Mouse (Mus musculus) frontal cortex, postnatal 14 days (tissue): ENCODE measurements at regions not wholly inside any gene's neighbourhood (a gene's known extent, or its start where the extent isn't known, plus 50 kb on each side); places are given as distances from the start of the nearest gene placed in this dataset.

Experiments
- DNase-seq, 2 experiments: peaks; one replicate each; pipeline ENCODE4 v3.0.0; 2022; ENCODE audit warnings: low spot score in 2 of 2

- DNase-seq: no peak
Measured at GRCm38 (mm10) chr11:18722770-18723169, 296.0 kb downstream of the Meis1 start.

- DNase-seq: no peak
Measured at GRCm38 (mm10) chr11:18715851-18716126, 303.0 kb downstream of the Meis1 start.

GRCm38 (mm10) chr11:18715050-18715850 is 303.5 kb downstream of the Meis1 start:
- no peak for DNase-seq

GRCm38 (mm10) chr11:18714400-18714799 is 304.4 kb downstream of the Meis1 start:
- DNase-seq: no peak

GRCm38 (mm10) chr11:18712642-18713053 is 306.1 kb downstream of the Meis1 start:
- DNase-seq: peak in 1 of 2 experiments; percentile 9

GRCm38 (mm10) chr11:18709628-18710027 is 309.2 kb downstream of the Meis1 start:
- DNase-seq: no peak

GRCm38 (mm10) chr11:18681593-18681992 is 337.2 kb downstream of the Meis1 start:
- DNase-seq: no peak

GRCm38 (mm10) chr11:18676876-18677275 is 341.9 kb downstream of the Meis1 start:
- DNase-seq: no peak

- no peak for DNase-seq
Measured at GRCm38 (mm10) chr11:18670967-18671366, 347.8 kb downstream of the Meis1 start.

GRCm38 (mm10) chr11:18669322-18669721 is 349.5 kb downstream of the Meis1 start:
- no peak for DNase-seq

- DNase-seq: no peak
Measured at GRCm38 (mm10) chr11:18656358-18656757, 362.4 kb downstream of the Meis1 start.

- no peak for DNase-seq
Measured at GRCm38 (mm10) chr11:18631975-18632773, 386.6 kb downstream of the Meis1 start.

- no peak for DNase-seq
Measured at GRCm38 (mm10) chr11:18631570-18631969, 387.2 kb downstream of the Meis1 start.

GRCm38 (mm10) chr11:18621777-18622176 is 397.0 kb downstream of the Meis1 start:
- no peak for DNase-seq

- no peak for DNase-seq
Measured at GRCm38 (mm10) chr11:18604836-18605235, 413.9 kb downstream of the Meis1 start.

- no peak for DNase-seq
Measured at GRCm38 (mm10) chr11:18601568-18602182, 417.1 kb downstream of the Meis1 start.

GRCm38 (mm10) chr11:18598349-18598748 is 420.4 kb downstream of the Meis1 start:
- no peak for DNase-seq

- no peak for DNase-seq
Measured at GRCm38 (mm10) chr11:18596996-18597395, 421.8 kb downstream of the Meis1 start.

GRCm38 (mm10) chr11:18590487-18590886 is 428.3 kb downstream of the Meis1 start:
- no peak for DNase-seq

GRCm38 (mm10) chr11:18586468-18586867 is 432.3 kb downstream of the Meis1 start:
- no peak for DNase-seq

GRCm38 (mm10) chr11:18585031-18585430 is 433.8 kb downstream of the Meis1 start:
- no peak for DNase-seq

- DNase-seq: no peak
Measured at GRCm38 (mm10) chr11:18582781-18583161, 436.0 kb downstream of the Meis1 start.
